Mouse (Mus musculus) T-helper 2 cell (primary cell): ENCODE results near the gene Morn4.

ENCODE experiments used
- in situ Hi-C: fragments of 300-600 bp; cut with MboI, MseI; formaldehyde crosslinking; loops from one replicate; pipeline ENCODE4 v1.15.1; 2025; ENCODE audit warnings: high pct_unique_total_duplicates

The Morn4 gene

DNA sequence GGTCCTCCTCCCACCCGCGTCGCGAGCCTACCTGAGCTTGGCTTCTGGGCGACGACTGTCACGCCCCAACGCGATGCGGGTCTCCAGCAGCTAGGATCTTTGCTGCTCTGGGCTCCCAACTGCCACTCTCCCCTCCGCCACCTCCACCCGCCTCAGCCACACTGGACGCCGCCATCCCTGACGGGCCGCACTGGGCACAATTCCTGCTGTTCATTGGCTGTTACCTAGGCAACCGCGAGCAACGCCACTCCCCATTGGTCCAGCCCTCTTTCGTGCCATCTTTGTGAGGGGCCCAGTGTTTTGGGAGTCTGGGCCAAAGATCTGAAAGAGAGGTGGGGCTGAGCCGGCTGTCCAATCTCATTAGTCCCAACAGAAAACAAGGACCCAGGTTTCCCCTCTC lies at the start of gene Morn4:
Morn4 (minus strand) TSS at position 192 of the 400 bp plus-strand sequence.
- in situ Hi-C loops, result loop anchor here (25.0 kb wide), 1 partner anchor 426 kb away; the partner anchor contains the start of gene R3hcc1l

GRCm38 (mm10) chr19:42135070-42135469 lies 48.9 kb upstream of the Morn4 start:
- in situ Hi-C loops, result no loop called here

DNA sequence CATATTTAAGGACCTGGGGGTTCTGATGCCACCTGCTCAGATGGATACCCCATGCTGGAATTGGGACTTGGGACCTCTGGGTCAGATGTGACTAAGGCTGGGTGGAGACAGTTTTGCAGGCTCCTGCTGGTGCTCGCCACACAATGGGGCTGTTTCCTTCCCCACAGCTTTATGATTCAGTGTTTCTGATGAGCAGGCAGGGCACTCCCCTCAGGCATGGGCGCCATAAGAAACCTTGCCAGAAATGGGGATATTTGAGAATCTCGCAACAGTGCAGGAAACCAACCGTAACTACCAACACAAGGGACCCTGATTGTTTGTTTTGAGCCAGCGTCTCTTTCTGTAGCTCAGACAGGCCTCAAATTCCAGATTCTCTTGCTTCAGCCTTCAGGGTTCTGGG lies 44.9 kb upstream of the Morn4 start:
- in situ Hi-C loops, result no loop called here

GRCm38 (mm10) chr19:42130294-42130606 lies 44.1 kb upstream of the Morn4 start:
- in situ Hi-C loops, result no loop called here

DNA sequence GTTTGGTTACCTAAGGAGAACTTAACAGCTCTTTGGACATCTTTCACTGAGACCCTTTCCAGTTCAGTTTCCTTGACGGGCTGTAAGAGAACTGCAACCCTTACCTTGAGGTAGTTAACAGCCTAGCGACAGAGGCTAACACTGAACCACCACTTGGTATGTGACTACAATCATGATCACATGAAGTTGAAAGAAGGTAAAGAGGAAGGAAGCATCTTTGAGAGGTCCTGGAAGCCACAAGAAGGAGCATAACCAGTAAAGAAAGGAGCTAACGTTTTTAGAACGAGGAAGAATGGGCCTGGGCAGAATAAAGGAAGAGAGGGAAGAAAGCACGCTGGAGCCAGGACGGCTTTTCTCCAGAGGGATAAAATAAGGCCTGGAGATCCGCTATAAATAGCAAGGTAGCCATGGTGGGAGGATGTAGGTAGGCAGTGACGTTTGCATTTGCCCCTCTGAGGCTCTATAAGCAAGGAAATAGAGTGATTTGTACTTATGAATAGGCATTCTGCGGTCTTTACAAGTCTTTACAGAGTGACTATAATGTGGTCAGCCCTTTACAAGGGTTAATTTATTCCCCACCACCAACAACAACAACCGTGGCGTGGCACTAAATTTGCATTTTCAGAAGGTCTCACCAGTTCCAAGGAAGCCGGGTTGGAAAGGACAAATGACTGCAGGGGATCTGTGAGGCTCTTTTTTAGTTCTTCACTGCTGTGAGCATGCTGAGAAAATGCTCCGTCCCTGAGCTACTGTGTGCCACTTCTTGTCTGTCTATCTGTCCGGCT lies 43.5 kb upstream of the Morn4 start:
- in situ Hi-C loops, result no loop called here

GRCm38 (mm10) chr19:42128787-42129508 lies 42.8 kb upstream of the Morn4 start, which contains the start of gene Avpi1:
Gene Avpi1, minus strand, starts transcription at chr19:42129059.
- in situ Hi-C loops, result no loop called here

GRCm38 (mm10) chr19:42128052-42128740 lies 42.0 kb upstream of the Morn4 start:
- in situ Hi-C loops, result no loop called here

- in situ Hi-C loops, result no loop called here
These were observed 40.9 kb upstream of the Morn4 start for GRCm38 (mm10) chr19:42127024-42127423.

DNA sequence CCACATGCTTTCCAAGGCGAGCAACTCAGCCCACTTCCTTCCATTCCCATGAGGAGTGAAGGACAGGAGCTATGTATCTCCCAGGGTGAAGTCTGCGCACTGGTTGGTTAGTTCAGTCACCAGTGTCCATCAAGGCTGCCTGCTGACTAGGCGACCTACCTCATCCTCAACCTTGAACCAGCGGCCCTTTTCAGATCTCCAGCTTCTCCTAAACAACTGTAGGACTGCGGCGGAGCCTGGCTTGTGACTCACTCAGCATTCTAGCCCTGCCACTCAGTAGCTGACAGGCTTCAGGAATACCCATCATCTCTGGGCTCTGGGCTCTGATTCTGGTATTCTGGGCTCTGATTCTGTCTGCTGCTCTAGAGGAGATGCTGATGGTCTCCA lies 40.1 kb upstream of the Morn4 start:
- in situ Hi-C loops, result no loop called here

GRCm38 (mm10) chr19:42125501-42126218 lies 39.5 kb upstream of the Morn4 start:
- in situ Hi-C loops, result no loop called here

- in situ Hi-C loops, result no loop called here
These were observed 38.5 kb upstream of the Morn4 start for GRCm38 (mm10) chr19:42124684-42125083.

- in situ Hi-C loops, result no loop called here
These were observed 34.3 kb upstream of the Morn4 start for GRCm38 (mm10) chr19:42120451-42120850.

DNA sequence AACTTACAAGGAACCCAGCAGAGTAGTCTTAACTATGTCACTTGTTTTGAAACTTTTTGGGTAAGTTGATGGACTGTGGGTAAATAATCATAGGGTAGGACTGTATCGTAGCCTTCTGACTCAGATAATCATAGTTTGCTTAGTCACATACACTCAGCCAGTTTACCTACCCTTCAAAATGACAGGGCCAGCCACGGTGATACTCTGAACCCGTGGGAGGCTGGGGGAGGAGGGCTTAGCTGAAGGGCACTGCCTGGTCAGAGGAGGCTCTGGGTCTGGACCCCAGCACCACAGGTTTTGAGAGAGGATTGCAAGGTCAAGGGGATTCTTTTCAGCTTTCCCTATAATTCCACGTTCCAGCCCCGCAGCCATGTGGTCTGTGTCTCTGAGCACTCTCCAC lies 32.4 kb upstream of the Morn4 start:
- in situ Hi-C loops, result no loop called here

DNA sequence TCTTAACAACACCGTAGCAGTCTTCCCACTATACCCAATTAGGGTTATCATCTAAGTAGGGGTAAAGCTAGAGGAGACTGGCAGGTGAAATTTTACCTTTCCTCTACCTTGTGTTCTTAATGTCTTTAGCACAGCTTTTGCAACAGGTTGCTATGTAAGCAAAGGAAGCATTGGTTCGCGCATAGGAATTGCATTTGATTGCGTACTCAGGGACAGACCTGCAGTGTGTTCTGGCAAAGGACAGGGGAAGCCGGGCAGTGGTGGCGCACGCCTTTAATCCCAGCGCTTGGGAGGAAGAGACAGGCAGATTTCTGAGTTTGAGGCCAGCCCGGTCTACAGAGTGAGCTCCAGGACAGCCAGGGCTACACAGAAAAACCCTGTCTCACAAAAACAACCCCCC lies 32.0 kb upstream of the Morn4 start:
- in situ Hi-C loops, result no loop called here

DNA sequence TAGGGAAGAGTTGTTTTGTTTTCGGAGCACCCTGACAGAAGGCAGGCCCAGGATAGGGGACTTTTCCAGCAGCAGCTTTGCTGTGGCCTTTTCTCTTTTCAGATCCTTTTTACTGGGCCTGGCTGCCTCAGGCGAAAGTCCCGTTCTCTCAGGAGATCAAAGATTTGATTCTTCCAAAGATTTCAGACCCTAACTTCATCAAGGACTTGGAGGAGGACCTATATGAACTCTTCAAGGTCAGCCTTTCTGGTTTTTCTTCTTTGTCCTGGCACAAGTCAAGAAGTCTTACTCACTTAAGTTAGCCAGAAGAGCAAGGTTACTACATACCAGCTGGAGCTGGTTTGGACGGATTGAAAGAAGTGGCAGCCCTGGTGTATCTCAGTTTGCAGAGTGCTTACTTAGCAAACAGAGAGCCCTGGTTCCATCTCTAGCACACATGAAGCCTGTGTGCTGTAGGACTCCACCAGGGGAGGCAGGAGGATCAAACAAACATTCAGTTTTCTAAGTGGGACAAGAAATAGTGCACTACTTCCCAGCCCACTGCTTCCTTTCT lies 29.7 kb upstream of the Morn4 start:
- in situ Hi-C loops, result no loop called here

DNA sequence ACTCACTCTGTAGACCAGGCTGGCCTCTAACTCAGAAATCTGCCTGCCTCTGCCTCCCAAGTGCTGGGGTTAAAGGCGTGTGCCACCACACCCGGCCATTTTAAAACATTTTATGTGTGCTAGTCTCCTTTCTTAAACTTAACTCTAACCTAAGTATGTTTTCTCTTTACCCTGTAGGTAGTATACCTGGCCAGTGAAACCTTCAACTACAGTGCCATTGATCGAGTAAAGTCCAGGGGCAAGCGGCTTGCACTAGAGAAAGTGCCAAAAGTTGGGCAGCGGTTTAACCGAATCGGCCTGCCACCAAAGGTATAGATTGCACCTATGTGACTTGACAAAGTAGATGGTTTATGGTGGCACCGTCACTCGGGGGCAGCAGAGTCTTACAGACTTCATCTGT lies 18.5 kb upstream of the Morn4 start:
- in situ Hi-C loops, result loop anchor here (10.0 kb wide), 1 partner anchor 780 kb away; no protein-coding TSS in a partner anchor

DNA sequence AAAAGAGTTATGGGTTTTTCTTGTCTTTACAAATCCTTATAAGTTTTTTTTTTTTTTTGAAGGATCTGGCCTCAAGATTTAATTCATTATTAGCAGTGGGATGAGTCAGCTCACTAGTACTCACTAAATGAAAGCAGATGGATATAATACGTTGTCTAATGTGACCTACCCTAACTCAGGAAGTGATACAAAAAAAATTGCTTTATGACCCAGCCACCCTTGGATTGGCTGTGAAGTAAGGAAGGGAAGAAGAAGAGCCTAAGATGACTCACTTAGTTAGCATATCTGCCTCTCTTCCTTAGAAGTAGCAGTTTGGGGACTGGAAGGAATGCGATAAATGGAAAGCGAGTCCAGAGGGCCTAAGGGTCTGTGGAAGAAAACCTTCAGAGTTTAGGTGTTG lies 13.2 kb upstream of the Morn4 start:
- in situ Hi-C loops, result loop anchor here (10.0 to 25.0 kb wide), 2 partner anchors 413 to 1515 kb away; partner anchors contain the start of genes Aldh18a1 and R3hcc1l

- in situ Hi-C loops, result loop anchor here (10.0 to 25.0 kb wide), 2 partner anchors 422 to 1506 kb away; partner anchors contain the start of genes Aldh18a1 and R3hcc1l
These were observed 4.5 kb upstream of the Morn4 start for GRCm38 (mm10) chr19:42090637-42091141.

- in situ Hi-C loops, result loop anchor here (10.0 to 25.0 kb wide), 2 partner anchors 422 to 1505 kb away; partner anchors contain the start of genes Aldh18a1 and R3hcc1l
These were observed 3.8 kb upstream of the Morn4 start, which contains the start of gene Pi4k2a for GRCm38 (mm10) chr19:42089748-42090595. Gene Pi4k2a, plus strand, starts transcription at chr19:42090470.
